Mouse (Mus musculus): ENCODE measurements around the gene Mapkap1. TPM values are rescaled to one million over a fixed set of nuclear protein-coding genes. Genes with fewer than 3 reads are reported as not detected.

Mapkap1 gene
- polyA plus RNA-seq, 1 experiment from 2014 or later = 86.1 TPM

DNA sequence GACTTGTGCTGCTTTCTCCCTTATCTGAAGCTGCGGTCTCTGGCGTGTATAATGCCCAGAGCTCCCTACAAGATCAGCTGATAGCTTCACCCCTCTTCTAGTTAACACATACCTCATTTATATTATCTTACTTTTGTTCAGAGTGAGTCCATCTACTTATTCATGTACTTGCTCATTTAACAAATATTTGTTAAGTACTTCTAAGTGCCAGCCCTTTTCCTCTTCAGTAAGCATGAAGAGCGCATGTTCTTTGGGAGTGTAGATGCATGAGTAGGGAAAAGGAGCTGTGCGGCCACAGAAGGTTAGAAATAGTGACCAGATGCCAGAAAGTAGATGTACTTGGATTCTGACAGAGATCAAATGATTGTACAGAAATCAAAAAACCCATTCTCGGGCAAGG, 108.7 kb downstream of the Mapkap1 start:
- no peaks in the 10 kb centered on the region for H3K27me3 ChIP-seq (replicated peaks)
- no peaks in the 10 kb centered on the region for H3K4me1 ChIP-seq (replicated peaks)
- H3K9me3 ChIP-seq = no peaks in the 10 kb centered on the region
- H3K9ac ChIP-seq = no peak overlapping the region
- no peak overlapping the region for H3K4me2 ChIP-seq (replicated peaks)
- no peak for ATAC-seq
- 0 out of 2 replicates have a peak, but pooled peaks cover 3% of the 10 kb centered on the region for H3K36me3 ChIP-seq
- no peak overlapping the region for H3K4me3 ChIP-seq (replicated peaks)
- WGBS = 87% methylated on average over 5 of the region's 5 CpGs
- no peak overlapping the region for H3K27ac ChIP-seq

DNA sequence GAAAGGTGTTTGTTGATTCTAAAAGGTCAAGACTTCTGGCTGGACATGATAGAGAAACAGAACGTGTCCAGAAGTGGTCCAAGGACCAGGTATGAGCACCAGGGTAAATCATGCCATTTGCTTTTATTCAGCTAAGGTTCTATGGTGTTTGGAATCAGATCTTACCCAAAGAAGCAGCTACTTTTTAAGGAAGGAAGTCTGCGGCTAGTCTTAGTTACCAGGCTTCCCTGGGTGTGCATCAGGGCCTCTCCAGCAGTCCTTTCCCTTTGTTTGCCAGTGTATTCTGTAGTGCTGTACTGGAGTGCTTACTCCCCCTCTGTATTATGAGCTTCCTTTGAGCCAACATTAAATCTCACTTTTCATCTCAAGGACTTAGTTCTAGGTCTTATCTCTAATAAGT, 111.5 kb downstream of the Mapkap1 start:
- no peak overlapping the region for H3K4me2 ChIP-seq (replicated peaks)
- no peaks in the 10 kb centered on the region for H3K9me3 ChIP-seq
- no peak overlapping the region for H3K27ac ChIP-seq
- H3K9ac ChIP-seq = no peak overlapping the region
- 0 out of 2 replicates have a peak, but pooled peaks cover 3% of the 10 kb centered on the region for H3K36me3 ChIP-seq
- ATAC-seq = no peak
- H3K4me3 ChIP-seq (replicated peaks) = no peak overlapping the region
- no peaks in the 10 kb centered on the region for H3K4me1 ChIP-seq (replicated peaks)
- H3K27me3 ChIP-seq (replicated peaks) = no peaks in the 10 kb centered on the region
- 59% methylated on average over 2 of the region's 2 CpGs for WGBS

DNA sequence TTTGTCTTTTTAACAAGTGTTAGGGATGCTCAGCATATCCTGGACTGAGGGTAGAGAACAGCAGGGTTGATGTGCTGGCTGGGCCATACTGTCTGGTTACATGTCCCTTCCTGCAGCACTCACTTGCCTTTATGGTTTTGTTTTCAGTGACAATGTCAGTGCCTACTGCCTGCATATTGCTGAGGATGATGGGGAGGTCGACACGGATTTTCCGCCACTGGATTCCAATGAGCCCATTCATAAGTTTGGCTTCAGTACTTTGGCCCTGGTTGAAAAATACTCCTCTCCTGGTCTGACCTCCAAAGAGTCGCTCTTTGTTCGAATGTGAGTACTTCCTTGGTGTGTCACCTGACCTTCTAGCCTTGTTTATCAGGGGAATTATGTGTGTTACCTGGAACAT, 112.0 kb downstream of the Mapkap1 start:
- Histone ChIP-seq H3K27me3 (replicated peaks) (no peaks in the 10 kb centered on the region), H3K36me3 (0 out of 2 replicates have a peak, but pooled peaks cover 3% of the 10 kb centered on the region), H3K9me3 (no peaks in the 10 kb centered on the region), H3K4me2 (replicated peaks) (no peak overlapping the region), H3K27ac (no peak overlapping the region), H3K4me1 (replicated peaks) (no peaks in the 10 kb centered on the region), H3K4me3 (replicated peaks) (no peak overlapping the region), H3K9ac (no peak overlapping the region)
- no peak for ATAC-seq
- 87% methylated on average over 5 of the region's 5 CpGs for WGBS

DNA sequence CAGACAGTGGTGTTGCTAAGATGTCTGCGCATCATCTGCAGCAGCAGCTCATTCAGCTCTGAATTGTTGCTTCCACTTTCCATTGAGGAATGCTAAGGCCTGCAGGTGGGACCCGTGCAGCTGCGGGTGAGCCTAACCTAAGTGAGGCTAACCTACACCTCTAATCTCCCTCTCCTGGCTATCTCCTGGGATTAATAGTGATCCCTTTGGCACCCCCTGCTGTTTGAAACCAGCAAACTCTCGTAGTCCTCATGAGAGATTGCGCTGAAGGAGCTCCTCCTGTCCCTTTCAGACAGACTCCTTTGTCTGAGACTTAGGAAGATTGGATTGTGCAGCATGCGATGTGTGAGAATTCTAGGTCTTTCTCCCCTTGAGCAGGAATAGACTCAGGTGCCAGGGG, 113.0 kb downstream of the Mapkap1 start:
- WGBS = 50% methylated on average over 6 of the region's 6 CpGs

DNA sequence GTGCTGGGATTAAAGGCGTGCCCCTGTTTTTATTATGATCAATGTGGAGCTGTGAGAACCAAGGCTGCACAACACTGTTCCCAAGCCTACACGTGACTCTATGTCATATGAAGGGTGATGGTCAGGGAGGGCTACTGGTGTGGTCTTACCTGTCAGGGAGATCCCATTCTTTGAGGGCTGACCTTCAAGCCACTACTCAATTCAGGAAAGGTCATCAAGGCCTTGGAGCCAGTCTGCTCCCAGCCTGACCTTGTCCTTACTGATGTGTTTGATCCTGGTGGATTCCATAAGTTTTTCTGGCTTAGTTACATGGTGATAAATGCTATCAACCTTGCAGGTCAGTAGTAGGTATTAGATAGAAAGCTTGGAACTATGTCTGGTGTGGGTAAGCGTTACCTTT, 114.8 kb downstream of the Mapkap1 start:
- ATAC-seq = no peak
- H3K9me3 ChIP-seq = no peaks in the 10 kb centered on the region
- H3K27me3 ChIP-seq (replicated peaks) = no peaks in the 10 kb centered on the region
- no peak overlapping the region for H3K4me3 ChIP-seq (replicated peaks)
- WGBS = 87% methylated on average over 3 of the region's 3 CpGs
- H3K27ac ChIP-seq = no peak overlapping the region
- H3K9ac ChIP-seq = no peak overlapping the region
- 0 out of 2 replicates have a peak, but pooled peaks cover 3% of the 10 kb centered on the region for H3K36me3 ChIP-seq
- no peaks in the 10 kb centered on the region for H3K4me1 ChIP-seq (replicated peaks)
- no peak overlapping the region for H3K4me2 ChIP-seq (replicated peaks)

More for the DNA sequence above, 113.0 kb downstream of the Mapkap1 start:
- Histone ChIP-seq H3K27me3 (replicated peaks) (no peaks in the 10 kb centered on the region), H3K36me3 (0 out of 2 replicates have a peak, but pooled peaks cover 3% of the 10 kb centered on the region), H3K9me3 (no peaks in the 10 kb centered on the region), H3K4me2 (replicated peaks) (no peak overlapping the region), H3K27ac (no peak overlapping the region), H3K4me3 (replicated peaks) (no peak overlapping the region), H3K9ac (no peak overlapping the region), H3K4me1 (replicated peaks) (no peaks in the 10 kb centered on the region)
- ATAC-seq = no peak; the same call in 1 of the 2 replicates

DNA sequence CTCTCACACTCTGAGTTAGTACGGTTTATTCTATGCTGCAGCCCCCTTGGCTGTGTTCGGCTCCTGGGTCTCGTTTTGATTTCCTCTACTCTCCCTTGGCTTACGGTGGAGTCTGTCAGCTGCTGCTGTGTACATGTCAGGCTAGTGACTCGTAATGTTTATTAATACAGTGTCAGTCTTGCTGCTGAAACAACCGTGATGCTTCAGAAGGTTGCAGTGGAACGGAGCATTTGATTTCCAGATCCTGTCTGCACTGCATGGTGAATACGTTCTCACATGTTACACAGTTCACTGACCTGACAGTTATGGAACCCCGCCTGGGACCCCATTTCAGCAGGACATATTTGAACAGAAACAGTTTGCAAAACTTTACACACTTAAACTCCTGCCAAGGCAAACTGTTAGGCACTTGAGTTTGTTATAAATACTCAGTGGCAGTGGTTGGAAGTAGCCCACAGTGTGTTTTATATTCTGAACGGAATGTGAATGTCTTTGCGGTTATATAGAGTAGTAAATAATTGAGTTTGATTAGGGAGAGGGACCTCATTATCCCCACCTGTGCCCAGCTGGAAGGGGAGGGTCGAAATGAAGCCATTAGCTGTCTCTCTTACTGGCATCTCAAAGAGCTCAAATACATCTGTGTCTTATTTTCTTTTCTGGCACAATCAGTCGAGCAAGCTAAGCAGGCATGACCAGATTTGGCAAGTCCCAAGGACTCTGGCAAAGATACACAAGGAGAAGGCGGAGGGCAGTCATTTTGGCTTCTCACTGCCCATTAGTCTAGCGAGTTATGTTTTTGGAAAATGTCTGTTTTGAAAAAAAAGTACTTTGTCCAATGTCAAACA, 120.2 kb downstream of the Mapkap1 start:
- Histone ChIP-seq H3K27ac (peak overlapping the region; percentile 48; the same call in 1 of the 2 replicates), H3K9me3 (no peaks in the 10 kb centered on the region), H3K4me1 (replicated peaks) (peaks cover 3% of the 10 kb centered on the region; the same call in 1 of the 2 replicates), H3K36me3 (no peaks in the 10 kb centered on the region), H3K4me2 (replicated peaks) (no peak overlapping the region), H3K4me3 (replicated peaks) (no peak overlapping the region), H3K9ac (no peak overlapping the region), H3K27me3 (replicated peaks) (no peaks in the 10 kb centered on the region)
- peak; percentile 41 for ATAC-seq
- WGBS = 42% methylated on average over 15 of the region's 15 CpGs

DNA sequence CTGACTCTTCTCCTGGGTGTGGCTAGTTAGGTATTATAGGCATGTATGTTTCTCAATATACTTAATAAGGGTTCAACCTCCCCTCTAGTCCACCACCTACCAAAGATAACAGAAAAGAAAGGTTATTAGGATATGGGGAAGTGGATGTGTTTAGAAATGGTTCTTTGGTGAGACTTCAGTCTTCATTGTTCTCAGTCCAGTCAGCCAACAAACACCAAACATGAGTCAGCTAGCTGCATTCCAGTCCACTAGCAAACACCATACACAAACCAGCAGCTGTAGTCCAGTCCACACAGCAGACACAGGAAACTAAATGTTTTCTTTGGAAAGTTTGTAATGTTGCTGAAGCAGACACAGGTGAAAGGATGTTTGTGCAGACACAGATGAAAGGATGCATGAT, 121.9 kb downstream of the Mapkap1 start:
- Histone ChIP-seq H3K4me3 (replicated peaks) (no peak overlapping the region), H3K4me2 (replicated peaks) (no peak overlapping the region), H3K36me3 (no peaks in the 10 kb centered on the region), H3K4me1 (replicated peaks) (peaks cover 7% of the 10 kb centered on the region; the same call in 1 of the 2 replicates), H3K27ac (no peak overlapping the region), H3K9me3 (no peaks in the 10 kb centered on the region), H3K9ac (no peak overlapping the region), H3K27me3 (replicated peaks) (no peaks in the 10 kb centered on the region)
- no peak for ATAC-seq

DNA sequence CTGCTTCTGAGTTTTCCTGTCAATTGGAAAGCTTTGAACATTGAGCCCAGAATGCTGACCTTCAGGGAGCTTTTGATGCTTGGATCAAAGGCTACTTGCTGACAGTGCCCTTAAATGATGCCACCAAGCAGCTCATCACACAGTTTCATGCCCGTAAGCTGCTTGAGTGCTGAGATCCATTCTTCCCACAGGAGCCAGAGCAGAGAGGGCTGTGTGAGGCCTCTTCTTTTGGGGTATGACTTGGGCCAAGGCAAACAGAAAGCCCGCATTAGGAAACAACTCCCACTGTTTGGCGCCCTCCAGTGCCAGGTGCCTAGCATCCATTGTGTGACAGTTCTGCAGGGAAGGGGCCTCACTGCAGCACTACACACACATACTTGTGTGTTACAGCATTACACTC, 123.5 kb downstream of the Mapkap1 start:
- Histone ChIP-seq H3K4me2 (replicated peaks) (no peak overlapping the region), H3K9me3 (no peaks in the 10 kb centered on the region), H3K27ac (no peak overlapping the region), H3K36me3 (no peaks in the 10 kb centered on the region), H3K4me1 (replicated peaks) (peaks cover 7% of the 10 kb centered on the region; the same call in 1 of the 2 replicates), H3K27me3 (replicated peaks) (no peaks in the 10 kb centered on the region), H3K4me3 (replicated peaks) (no peak overlapping the region), H3K9ac (no peak overlapping the region)
- WGBS = 66% methylated on average over 3 of the region's 3 CpGs
- ATAC-seq = no peak

DNA sequence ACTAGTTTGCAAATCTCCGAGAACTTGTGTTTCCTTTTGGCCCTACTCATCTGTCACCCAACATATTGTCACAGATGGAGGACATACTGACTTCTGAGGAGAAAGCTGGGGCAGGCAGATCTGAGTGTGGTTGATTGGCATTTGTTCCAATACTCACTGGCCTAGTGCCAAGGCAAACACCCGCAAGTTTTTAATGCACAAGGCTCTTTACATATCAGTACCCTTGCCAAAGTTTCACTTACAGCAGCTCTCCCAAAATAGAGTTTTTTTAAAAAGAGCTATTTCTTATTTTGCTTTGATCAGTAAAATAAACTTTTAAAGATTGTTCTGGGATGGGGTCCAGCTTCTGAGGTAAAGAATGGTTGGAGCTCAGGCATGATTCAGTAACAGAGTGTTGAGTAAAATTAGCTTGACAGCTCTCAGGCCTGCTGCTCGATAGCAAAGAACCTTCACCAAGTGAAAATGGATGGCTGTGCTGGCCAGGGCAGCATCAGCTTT, 125.3 kb downstream of the Mapkap1 start:
- H3K4me1 ChIP-seq (replicated peaks) = peaks cover 7% of the 10 kb centered on the region; the same call in 1 of the 2 replicates
- no peak for ATAC-seq
- peak overlapping the region; percentile 33 for H3K27ac ChIP-seq
- no peaks in the 10 kb centered on the region for H3K27me3 ChIP-seq (replicated peaks)
- no peak overlapping the region for H3K4me3 ChIP-seq (replicated peaks)
- H3K36me3 ChIP-seq = no peaks in the 10 kb centered on the region
- no peak overlapping the region for H3K4me2 ChIP-seq (replicated peaks)
- no peaks in the 10 kb centered on the region for H3K9me3 ChIP-seq
- WGBS = 47% methylated on average over 3 of the region's 3 CpGs
- H3K9ac ChIP-seq = no peak overlapping the region

DNA sequence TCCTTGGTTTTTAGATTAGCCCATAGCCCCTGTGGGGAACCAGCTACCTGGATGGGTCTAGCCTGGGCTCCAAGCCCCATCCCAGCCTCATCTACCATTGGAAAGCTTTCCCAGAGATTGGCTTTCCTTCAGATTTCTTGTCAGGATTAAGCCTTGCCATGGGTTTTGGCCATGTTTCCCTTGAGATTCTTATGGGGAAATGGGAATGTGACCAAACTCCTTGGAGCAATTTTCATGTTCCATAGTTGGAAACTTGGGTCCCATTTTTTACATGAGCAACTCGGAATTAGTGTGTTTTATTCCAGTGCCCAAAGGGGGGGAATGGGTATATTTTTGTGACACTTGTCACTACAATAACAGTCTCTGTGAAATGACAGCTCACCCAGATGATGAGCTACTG, 125.8 kb downstream of the Mapkap1 start:
- peaks cover 7% of the 10 kb centered on the region; the same call in 1 of the 2 replicates for H3K4me1 ChIP-seq (replicated peaks)
- no peak overlapping the region for H3K4me2 ChIP-seq (replicated peaks)
- no peak overlapping the region for H3K9ac ChIP-seq
- H3K9me3 ChIP-seq = no peaks in the 10 kb centered on the region
- 71% methylated on average over 1 of the region's 1 CpGs for WGBS
- no peak for ATAC-seq
- H3K27ac ChIP-seq = 0 out of 2 replicates have a peak overlapping the region, but pooled peaks have one; percentile 33
- H3K36me3 ChIP-seq = no peaks in the 10 kb centered on the region
- no peak overlapping the region for H3K4me3 ChIP-seq (replicated peaks)
- no peaks in the 10 kb centered on the region for H3K27me3 ChIP-seq (replicated peaks)

DNA sequence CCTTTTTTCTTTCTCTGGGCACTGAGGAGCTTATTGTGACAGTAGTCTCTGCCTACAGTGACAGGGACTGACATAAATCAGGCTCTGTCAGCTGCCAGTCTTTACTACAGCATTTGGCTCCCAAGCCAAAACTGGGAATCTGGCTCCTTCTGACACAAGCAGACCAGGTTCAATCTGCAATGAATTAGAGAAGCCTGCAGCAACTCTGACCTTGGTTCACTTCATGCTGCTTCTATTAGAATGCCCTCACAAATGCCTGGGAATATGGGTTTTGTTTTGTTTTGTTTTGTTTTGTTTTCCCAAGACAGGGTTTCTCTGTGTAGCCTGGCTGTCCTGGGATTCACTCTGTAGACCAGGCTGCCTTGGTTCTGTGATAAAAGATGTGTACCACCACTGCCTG, 126.7 kb downstream of the Mapkap1 start:
- no peak overlapping the region for H3K4me2 ChIP-seq (replicated peaks)
- no peak overlapping the region for H3K27ac ChIP-seq
- ATAC-seq = no peak
- H3K9me3 ChIP-seq = no peaks in the 10 kb centered on the region
- peaks cover 7% of the 10 kb centered on the region; the same call in 1 of the 2 replicates for H3K4me1 ChIP-seq (replicated peaks)
- H3K36me3 ChIP-seq = no peaks in the 10 kb centered on the region
- H3K4me3 ChIP-seq (replicated peaks) = no peak overlapping the region
- no peak overlapping the region for H3K9ac ChIP-seq
- no peaks in the 10 kb centered on the region for H3K27me3 ChIP-seq (replicated peaks)

DNA sequence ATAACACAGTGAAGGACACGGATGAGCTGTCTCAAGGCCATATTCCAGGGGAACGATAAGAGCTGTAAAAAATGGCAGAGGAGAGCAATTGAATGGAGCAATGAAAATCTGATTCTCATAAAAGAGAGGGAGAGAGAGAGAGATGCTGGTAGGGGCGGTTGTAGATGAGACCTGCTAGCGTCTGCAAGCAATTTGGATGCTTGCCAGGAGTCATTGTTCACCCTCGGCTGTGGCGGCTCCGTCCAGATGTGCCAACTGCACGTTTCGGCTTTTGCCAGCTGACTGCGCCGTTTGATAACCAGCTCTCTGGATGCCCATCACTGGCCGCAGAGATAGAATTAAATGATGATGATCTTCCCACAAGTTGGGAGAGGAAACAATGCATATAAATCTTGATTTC, 128.4 kb downstream of the Mapkap1 start:
- H3K9ac ChIP-seq = no peak overlapping the region
- H3K27ac ChIP-seq = no peak overlapping the region
- H3K9me3 ChIP-seq = no peaks in the 10 kb centered on the region
- peaks cover 7% of the 10 kb centered on the region; the same call in 1 of the 2 replicates for H3K4me1 ChIP-seq (replicated peaks)
- WGBS = 51% methylated on average over 12 of the region's 12 CpGs
- no peak overlapping the region for H3K4me3 ChIP-seq (replicated peaks)
- H3K27me3 ChIP-seq (replicated peaks) = no peaks in the 10 kb centered on the region
- H3K36me3 ChIP-seq = no peaks in the 10 kb centered on the region
- no peak for ATAC-seq
- no peak overlapping the region for H3K4me2 ChIP-seq (replicated peaks)

Data from intestine, embryonic 15.5 days (tissue).